Mouse (Mus musculus): ENCODE measurements around the gene Olfr1408. TPM values are rescaled to one million over a fixed set of nuclear protein-coding genes. Genes with fewer than 3 reads are reported as not detected.

The Olfr1408 gene
- not detected in 2 replicates for polyA plus RNA-seq (2016; fragmentation: Nextera tagmentation; extraction: Ambion mirVana)

DNA sequence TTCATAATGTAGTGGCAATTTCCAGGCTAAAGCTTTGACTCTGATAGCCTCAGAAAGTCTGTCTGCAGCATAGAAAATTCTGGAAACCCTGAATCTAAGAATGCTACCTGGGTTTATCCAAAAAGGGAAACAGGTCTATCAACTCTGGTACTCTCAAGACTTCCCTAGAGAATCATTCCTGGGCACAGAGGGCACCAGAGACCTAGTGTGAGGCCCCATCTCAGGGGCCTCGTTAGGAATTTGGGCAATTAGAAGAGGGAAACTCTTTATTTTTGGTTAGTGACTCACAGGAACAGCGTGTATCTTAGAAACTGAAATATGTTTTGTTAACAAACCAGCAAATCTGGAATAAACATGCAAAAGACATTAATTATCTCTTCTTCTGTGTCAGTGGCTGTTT lies at the start of gene Olfr1408:
TSS of gene Olfr1408 (minus strand) at position 101 of the 400 bp plus-strand sequence.
- no peaks in the 10 kb centered on the region for H3K36me3 ChIP-seq
- H3K9me3 ChIP-seq, result no peaks in the 10 kb centered on the region
- DNase-seq (ENCODE audit: low spot score), result no peak
- 62% methylated on average over 2 of the region's 2 CpGs for WGBS
- H3K27ac ChIP-seq, result no peak within 1 kb of the TSS
- no peaks in the 10 kb centered on the region for H3K4me1 ChIP-seq
- no peak within 1 kb of the TSS for H3K4me3 ChIP-seq
- no peaks in the 10 kb centered on the region for H3K27me3 ChIP-seq (ENCODE audit: insufficient read depth, poor library complexity, severe bottlenecking)

DNA sequence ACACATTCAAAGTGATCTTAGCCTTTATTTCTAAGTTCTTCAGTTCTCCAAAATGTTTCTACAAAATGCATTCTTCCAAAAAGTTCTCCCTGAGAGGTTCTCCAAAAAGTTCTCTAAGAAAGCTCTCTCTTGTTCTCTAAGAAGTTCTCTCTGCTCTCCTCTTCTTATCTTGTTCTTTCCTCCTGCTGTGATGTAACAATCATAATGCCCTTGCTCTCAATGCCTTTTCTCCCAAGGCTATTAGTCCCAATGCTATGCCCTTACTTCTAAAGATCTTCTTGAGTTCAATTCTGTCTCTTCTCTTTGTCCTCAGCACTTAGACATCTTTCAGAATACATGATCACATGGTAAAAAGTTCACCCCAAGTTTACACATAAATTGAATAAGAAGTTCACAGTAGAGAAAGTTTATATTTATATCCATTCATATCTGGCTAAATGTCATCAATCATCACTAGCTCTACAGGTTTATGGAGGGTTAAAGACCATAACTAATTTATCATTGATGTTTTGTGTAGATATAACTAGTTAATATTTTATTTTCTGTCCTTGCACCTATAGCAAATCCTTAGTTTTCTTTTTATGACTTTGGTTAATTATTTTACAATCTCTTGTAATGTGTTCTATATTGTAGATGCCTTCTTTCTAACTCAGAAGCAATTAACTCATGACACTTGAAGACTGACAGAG lies 37.1 kb upstream of the Olfr1408 start:
- DNase-seq (ENCODE audit: low spot score), result no peak
- Histone ChIP-seq H3K27ac (no peak overlapping the region), H3K27me3 (ENCODE audit: insufficient read depth, poor library complexity, severe bottlenecking) (no peaks in the 10 kb centered on the region), H3K36me3 (no peaks in the 10 kb centered on the region), H3K4me1 (no peaks in the 10 kb centered on the region), H3K9me3 (no peaks in the 10 kb centered on the region), H3K4me3 (no peak overlapping the region)

Other genes starting within 250 kb of the Olfr1408 start
- 0.45 TPM in 1 of 2 replicates, not detected in the other for gene Apcs, start 242.3 kb downstream of the Olfr1408 start, polyA plus RNA-seq (2016; fragmentation: Nextera tagmentation; extraction: Ambion mirVana)
- gene Olfr16, start 187.0 kb downstream of the Olfr1408 start, polyA plus RNA-seq (2016; fragmentation: Nextera tagmentation; extraction: Ambion mirVana), result not detected in 2 replicates
- gene Olfr1406, start 53.3 kb upstream of the Olfr1408 start, polyA plus RNA-seq (2016; fragmentation: Nextera tagmentation; extraction: Ambion mirVana), result not detected in 2 replicates
- not detected in 2 replicates for gene Olfr218, start 60.4 kb upstream of the Olfr1408 start, polyA plus RNA-seq (2016; fragmentation: Nextera tagmentation; extraction: Ambion mirVana)
- gene Olfr1404, start 75.0 kb upstream of the Olfr1408 start, polyA plus RNA-seq (2016; fragmentation: Nextera tagmentation; extraction: Ambion mirVana), result not detected in 2 replicates
- not detected in 2 replicates for gene Fcer1a, start 89.8 kb upstream of the Olfr1408 start, polyA plus RNA-seq (2016; fragmentation: Nextera tagmentation; extraction: Ambion mirVana)
- not detected in 2 replicates for gene Olfr418, start 128.6 kb upstream of the Olfr1408 start, polyA plus RNA-seq (2016; fragmentation: Nextera tagmentation; extraction: Ambion mirVana)
- not detected in 2 replicates for gene Mptx2, start 140.4 kb upstream of the Olfr1408 start, polyA plus RNA-seq (2016; fragmentation: Nextera tagmentation; extraction: Ambion mirVana)
- gene Ackr1, start 196.4 kb upstream of the Olfr1408 start, polyA plus RNA-seq (2016; fragmentation: Nextera tagmentation; extraction: Ambion mirVana), result 1.8 and 1.9 TPM in 2 replicates
- 1.3 and 1.5 TPM in 2 replicates for gene Aim2, start 213.5 kb upstream of the Olfr1408 start, polyA plus RNA-seq (2016; fragmentation: Nextera tagmentation; extraction: Ambion mirVana)
- gene Cadm3, start 230.3 kb upstream of the Olfr1408 start, polyA plus RNA-seq (2016; fragmentation: Nextera tagmentation; extraction: Ambion mirVana), result 1.2 and 1.3 TPM in 2 replicates